Mouse (Mus musculus) B cell, adult 2 months (primary cell): ENCODE measurements around the gene Orc2.

Experiments used
- DNase-seq, 2 experiments: peaks; one replicate each; pipeline ENCODE4 v3.0.0; 2022

Orc2 gene

DNA sequence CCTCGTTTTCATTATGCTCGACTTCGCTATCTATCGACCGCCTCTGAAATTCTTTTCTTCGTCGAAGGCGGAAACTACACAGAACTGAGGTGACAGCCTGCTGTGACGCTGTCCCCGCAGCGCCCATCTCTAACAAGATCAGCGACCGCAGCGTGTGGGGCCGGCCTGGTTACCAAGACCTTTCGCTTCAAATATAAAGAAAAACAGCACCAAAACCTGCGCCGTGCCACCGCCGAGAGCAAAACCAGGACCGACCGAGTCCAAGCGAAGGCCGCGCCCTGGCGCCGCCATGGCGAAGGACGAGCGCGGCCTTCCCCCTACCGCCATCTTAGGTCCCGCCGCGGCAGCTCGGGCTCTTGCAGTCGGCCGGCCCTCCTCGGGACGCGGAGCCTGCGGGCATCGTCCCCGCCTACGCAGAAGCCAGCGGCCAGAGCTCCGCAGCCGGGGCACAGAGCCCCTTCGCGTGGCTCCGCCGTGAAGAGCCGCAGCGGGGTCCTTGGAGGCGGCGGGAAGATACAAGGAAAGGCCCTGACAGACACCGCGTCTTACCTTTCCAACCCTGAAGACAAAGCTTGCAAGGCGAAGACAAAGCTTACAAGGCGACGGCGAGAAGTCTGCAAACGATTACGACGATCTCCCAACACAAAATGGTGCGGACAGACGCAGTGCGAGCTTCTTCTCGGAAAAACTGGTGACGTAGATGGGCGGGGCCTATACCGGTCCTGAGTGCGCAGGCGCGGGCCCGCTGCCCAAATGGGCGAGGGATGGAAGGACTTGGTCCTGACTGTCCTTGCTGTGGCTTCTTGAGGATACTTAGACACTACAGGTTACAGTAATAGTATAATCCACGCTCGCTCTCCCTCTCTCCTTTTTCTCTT is 81.3 kb downstream of the Orc2 start, which contains the start of gene Clk1:
TSS of gene Clk1 (minus strand) at position 696 of the 878 bp plus-strand sequence.
- peak; percentile 99 for DNase-seq

DNA sequence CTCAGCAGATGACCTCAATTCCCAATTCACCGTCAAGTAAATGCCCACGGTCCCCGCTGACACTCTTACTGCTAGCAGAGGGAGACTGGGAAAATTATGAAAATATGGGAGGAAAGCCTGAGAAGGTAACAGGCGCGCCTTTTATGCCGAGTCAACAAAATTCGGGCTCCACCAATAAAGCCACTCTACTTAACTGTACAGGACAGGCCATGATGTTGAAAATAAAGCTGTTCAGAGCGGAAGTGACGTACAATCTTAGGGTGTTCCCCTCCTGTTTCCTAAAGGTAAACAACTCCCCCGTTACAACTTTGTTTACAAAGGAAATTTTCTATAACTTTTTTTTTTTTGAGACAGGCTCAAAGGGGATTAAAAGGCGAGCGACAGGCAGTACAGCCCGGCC is 82.0 kb downstream of the Orc2 start:
- peak; percentile 70 to 74 for DNase-seq

DNA sequence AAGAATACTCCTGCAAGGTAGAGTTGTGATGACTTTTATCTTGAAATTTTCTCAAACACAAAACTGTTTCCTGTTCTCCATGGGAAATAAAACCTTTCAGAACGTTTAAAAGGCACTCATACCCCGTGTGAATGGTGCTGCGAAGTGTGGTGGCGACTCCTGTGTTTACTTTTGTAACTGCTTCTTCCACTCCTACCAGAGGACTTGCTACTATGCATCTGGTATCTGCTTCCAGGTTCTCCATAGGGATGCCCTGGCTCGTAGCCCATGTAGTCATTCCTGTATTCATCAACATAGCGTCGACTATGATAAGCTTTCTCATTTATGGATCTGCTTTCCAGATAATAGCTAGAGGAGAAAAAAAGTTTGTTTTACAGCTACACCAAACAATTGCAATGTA is 83.9 kb downstream of the Orc2 start:
- no peak for DNase-seq

DNA sequence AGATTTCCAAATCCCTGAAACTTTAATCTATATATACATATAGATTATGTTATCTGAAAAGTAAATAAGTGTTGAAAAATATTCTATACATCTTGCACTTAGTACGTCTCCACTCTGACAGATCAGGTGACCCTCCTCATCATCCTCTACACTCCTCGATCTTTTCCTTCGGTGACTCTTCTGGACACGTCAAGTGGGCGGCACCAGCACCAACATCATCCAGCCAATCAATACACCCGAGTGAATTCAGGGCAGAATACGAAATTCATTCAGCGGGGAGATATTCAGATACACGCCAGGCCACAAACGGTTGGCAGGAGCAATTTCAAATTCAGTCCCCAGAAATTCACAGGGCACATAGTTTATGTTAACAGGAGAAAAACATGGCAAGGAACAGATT is 84.9 kb downstream of the Orc2 start:
- DNase-seq: no peak

DNA sequence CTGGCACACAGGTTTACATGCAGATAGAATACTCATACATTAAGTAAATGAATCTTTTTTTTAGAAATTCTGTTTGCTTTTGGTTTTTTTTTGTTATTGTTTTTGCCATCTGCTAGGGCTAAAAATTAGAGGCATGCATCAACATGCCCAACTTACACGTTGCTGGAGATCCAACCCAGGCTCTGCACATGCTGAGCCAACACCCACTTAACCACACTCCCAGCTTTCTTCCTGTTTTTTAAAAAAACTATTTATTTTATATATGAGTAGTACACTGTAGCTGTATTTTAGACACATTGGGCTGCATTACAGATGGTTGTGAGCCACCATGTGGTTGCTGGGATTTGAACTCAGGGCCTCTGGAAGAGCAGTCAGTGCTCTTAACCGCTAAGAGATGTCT is 88.9 kb downstream of the Orc2 start:
- DNase-seq: no peak

DNA sequence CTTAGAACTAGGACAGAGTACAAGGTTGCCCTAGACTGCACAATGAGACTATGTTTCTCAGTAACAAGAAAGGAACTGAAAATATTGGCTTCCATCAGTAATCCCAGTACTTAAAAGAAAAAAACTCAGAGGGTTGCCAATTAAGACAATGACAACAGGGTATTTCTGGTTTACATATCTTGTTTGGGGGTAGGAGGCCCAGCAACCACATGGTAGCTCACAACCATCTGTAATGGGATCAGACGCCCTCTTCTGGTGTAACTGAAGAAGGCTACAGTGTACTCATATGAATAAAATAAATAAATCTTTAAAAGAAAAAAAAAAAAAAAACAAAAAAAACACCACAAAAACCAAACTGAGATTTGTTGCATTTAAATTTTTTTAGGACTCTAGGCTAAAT is 89.5 kb downstream of the Orc2 start:
- peak in 1 of 2 experiments; percentile 57 for DNase-seq
